11 mouse cellular contexts compared by ENCODE assay signal in the genomic region with DNA sequence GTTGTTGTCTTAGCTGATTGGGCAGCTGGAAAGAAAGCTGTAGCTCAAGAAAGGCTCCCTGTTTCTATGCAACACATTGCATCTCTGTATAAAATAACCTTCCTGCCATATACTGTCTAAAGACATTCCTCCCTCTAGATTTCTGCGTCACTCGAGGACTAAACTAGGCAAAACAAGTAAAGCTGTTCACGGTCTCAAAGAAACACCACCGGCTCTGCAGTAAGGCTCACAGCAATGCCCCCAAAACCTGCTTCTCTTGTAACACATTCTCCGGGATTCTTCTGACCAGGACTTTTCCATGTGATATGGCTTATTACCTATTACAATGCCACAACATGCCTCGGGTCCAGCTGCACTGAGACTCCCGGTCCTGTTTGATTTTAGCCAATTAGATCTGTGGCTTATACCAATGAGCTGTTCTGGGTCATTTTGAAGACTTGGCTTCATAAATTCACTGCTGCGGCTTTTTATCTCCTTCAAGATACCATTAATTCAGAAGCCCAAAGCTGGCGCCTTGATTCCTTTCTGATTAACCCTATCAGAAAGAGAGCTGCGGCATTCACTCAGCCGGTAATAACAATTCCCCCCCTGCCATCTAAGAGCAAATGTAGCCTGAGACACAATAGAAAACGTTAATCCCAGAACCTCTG.
A peak's percentile ranks its signal among the peaks of the same experiment; 100 is the strongest.
DNase-seq lines count a peak whose midpoint lies in the region; ATAC-seq and TF ChIP-seq lines count a peak whose summit lies in the region.
"Had no signal": no experiment of that assay in that cellular context is flagged by ENCODE, and none has a peak within 500 bp of the region (broad histone marks: within the 10 kb centered on the region; RNA-seq: fewer than 3 reads in every experiment).

No protein-coding gene starts in this region.

- TF ChIP-seq CTCF in midbrain, postnatal 0 days (IDR thresholded peaks at IDR 0.05), result no peak

- peak; percentile 49 for ATAC-seq in forebrain, embryonic 15.5 days (replicated peaks)
- no peak for ATAC-seq in midbrain, postnatal 0 days (ENCODE audit: low FRiP score)
- ATAC-seq in monocyte, adult 5-6 weeks (replicated peaks; ENCODE audit: insufficient number of reproducible peaks, low FRiP score, low TSS enrichment, poor library complexity, severe bottlenecking), result no peak
- ATAC-seq in kidney, embryonic 15.5 days (replicated peaks; ENCODE audit: low FRiP score), result no peak

- DNase-seq in brain, adult 2 months (ENCODE audit: low read depth, low spot score), result peak; percentile 73
- peak; percentile 5 to 28 for DNase-seq in layer of hippocampus, postnatal 10 days (ENCODE audit: low spot score in 2 of 2)
- peak; percentile 2 for DNase-seq in midbrain, postnatal 0 days (ENCODE audit: low spot score)
- DNase-seq in ovary, postnatal 36 days (ENCODE audit: low spot score), result no peak
- no peak for DNase-seq in heart, adult 9 months (ENCODE audit: low spot score in 2 of 2)
- DNase-seq: cerebellum, adult 2 months; lung, adult 18-20 months had no signal

- WGBS in forebrain, embryonic 15.5 days, result 11% methylated on average over 12 of the region's 12 CpGs
- 12% methylated on average over 12 of the region's 12 CpGs for WGBS in midbrain, postnatal 0 days
- 74% methylated on average over 12 of the region's 12 CpGs for WGBS in kidney, embryonic 15.5 days

- peaks cover 15% of the 10 kb centered on the region for H3K4me1 ChIP-seq in forebrain, embryonic 15.5 days
- no peaks in the 10 kb centered on the region for H3K4me1 ChIP-seq in midbrain, postnatal 0 days (ENCODE audit: insufficient read depth, low read length)
- no peaks in the 10 kb centered on the region for H3K4me1 ChIP-seq in kidney, embryonic 15.5 days

- H3K9me3 ChIP-seq in forebrain, embryonic 15.5 days, result no peaks in the 10 kb centered on the region
- no peaks in the 10 kb centered on the region for H3K9me3 ChIP-seq in midbrain, postnatal 0 days (ENCODE audit: low read length)
- no peaks in the 10 kb centered on the region for H3K9me3 ChIP-seq in kidney, embryonic 15.5 days (replicated peaks)

- H3K9ac ChIP-seq in forebrain, embryonic 15.5 days (replicated peaks), result peak overlapping the region; percentile 23
- peak overlapping the region; percentile 30 for H3K9ac ChIP-seq in midbrain, postnatal 0 days (replicated peaks; ENCODE audit: low read length, poor library complexity, severe bottlenecking)
- no peak overlapping the region for H3K9ac ChIP-seq in kidney, embryonic 15.5 days

- peak overlapping the region; percentile 35 for H3K4me2 ChIP-seq in forebrain, embryonic 15.5 days (replicated peaks)
- H3K4me2 ChIP-seq in midbrain, postnatal 0 days (ENCODE audit: low read depth, low read length, poor library complexity, severe bottlenecking), result peak overlapping the region; percentile 49
- no peak overlapping the region for H3K4me2 ChIP-seq in kidney, embryonic 15.5 days

- no peaks in the 10 kb centered on the region for H3K27me3 ChIP-seq in forebrain, embryonic 15.5 days
- H3K27me3 ChIP-seq in midbrain, postnatal 0 days (ENCODE audit: insufficient read depth, low read length), result no peaks in the 10 kb centered on the region
- no peaks in the 10 kb centered on the region for H3K27me3 ChIP-seq in kidney, embryonic 15.5 days

- peak overlapping the region; percentile 21 for H3K27ac ChIP-seq in forebrain, embryonic 15.5 days (replicated peaks)
- H3K27ac ChIP-seq in midbrain, postnatal 0 days (ENCODE audit: low read depth, low read length), result no peak overlapping the region
- H3K27ac ChIP-seq in kidney, embryonic 15.5 days, result no peak overlapping the region
- H3K27ac ChIP-seq: stomach, postnatal 0 days had no signal

- peak overlapping the region; percentile 19 for H3K4me3 ChIP-seq in forebrain, embryonic 15.5 days
- H3K4me3 ChIP-seq in midbrain, postnatal 0 days (ENCODE audit: low read depth, low read length), result peak overlapping the region; percentile 22
- H3K4me3 ChIP-seq in kidney, embryonic 15.5 days (replicated peaks), result no peak overlapping the region

- H3K36me3 ChIP-seq in forebrain, embryonic 15.5 days, result no peaks in the 10 kb centered on the region
- H3K36me3 ChIP-seq in midbrain, postnatal 0 days (ENCODE audit: insufficient read depth, low read length), result no peaks in the 10 kb centered on the region
- no peaks in the 10 kb centered on the region for H3K36me3 ChIP-seq in kidney, embryonic 15.5 days

Comparison
In these comparisons a context has a peak if more than half of its experiments do, and no peak if none do; other contexts are left out.
1. DNase-seq: peak in brain, adult 2 months (single experiment), layer of hippocampus, postnatal 10 days (2 of 2) and midbrain, postnatal 0 days (single experiment); none in ovary, postnatal 36 days (single experiment) and heart, adult 9 months (0 of 2).